ENCODE assay signal across 8 mouse cellular contexts in genomic region chr13:15588278-15589272, GRCm38 (mm10).
A peak's percentile ranks its signal among the peaks of the same experiment; 100 is the strongest.
DNase-seq lines count a peak whose midpoint lies in the region; ATAC-seq and TF ChIP-seq lines count a peak whose summit lies in the region.
"Had no signal": no experiment of that assay in that cellular context is flagged by ENCODE, and none has a peak within 500 bp of the region (broad histone marks: within the 10 kb centered on the region; RNA-seq: fewer than 3 reads in every experiment).

No protein-coding gene starts in this region.

- no peak for DNase-seq in liver, postnatal 0 days
- DNase-seq in kidney, adult 9 months: peak; percentile 62
- peak; percentile 37 for DNase-seq in lung, postnatal 10 days
- no peak for DNase-seq in cerebellum, adult 11-12 months
- no peak for DNase-seq in cerebellum, adult 8-10 months

- TF ChIP-seq CTCF in liver, postnatal 0 days (IDR thresholded peaks at IDR 0.05; ENCODE audit: low read depth): no peak

- H3K27me3 ChIP-seq in liver, postnatal 0 days (ENCODE audit: insufficient read depth, low read length): no peaks in the 10 kb centered on the region
- H3K27me3 ChIP-seq in liver, embryonic 12.5 days (replicated peaks): no peaks in the 10 kb centered on the region
- H3K27me3 ChIP-seq in forebrain, embryonic 15.5 days: no peaks in the 10 kb centered on the region
- H3K27me3 ChIP-seq: liver, embryonic 15.5 days had no signal

- 0 out of 2 replicates have a peak, but pooled peaks have one; percentile 31 for ATAC-seq in liver, postnatal 0 days
- ATAC-seq in liver, embryonic 12.5 days: no peak
- ATAC-seq in forebrain, embryonic 15.5 days (replicated peaks): peak; percentile 79

- no peaks in the 10 kb centered on the region for H3K4me1 ChIP-seq in liver, postnatal 0 days (ENCODE audit: insufficient read depth)
- H3K4me1 ChIP-seq in liver, embryonic 12.5 days: peaks cover 17% of the 10 kb centered on the region
- peaks cover 14% of the 10 kb centered on the region for H3K4me1 ChIP-seq in forebrain, embryonic 15.5 days
- H3K4me1 ChIP-seq: liver, embryonic 15.5 days had no signal

- no peak overlapping the region for H3K4me2 ChIP-seq in liver, postnatal 0 days (ENCODE audit: low read depth, low read length)
- H3K4me2 ChIP-seq in liver, embryonic 12.5 days: no peak overlapping the region
- no peak overlapping the region for H3K4me2 ChIP-seq in forebrain, embryonic 15.5 days (replicated peaks)
- H3K4me2 ChIP-seq: liver, embryonic 15.5 days had no signal

- no peak overlapping the region for H3K9ac ChIP-seq in liver, postnatal 0 days (replicated peaks)
- H3K9ac ChIP-seq in liver, embryonic 12.5 days: no peak overlapping the region
- no peak overlapping the region for H3K9ac ChIP-seq in forebrain, embryonic 15.5 days (replicated peaks)
- H3K9ac ChIP-seq: liver, embryonic 15.5 days had no signal

- TF ChIP-seq EP300 in liver, postnatal 0 days (IDR thresholded peaks at IDR 0.05; ENCODE audit: low read depth): no peak

- no peak overlapping the region for H3K27ac ChIP-seq in liver, postnatal 0 days (ENCODE audit: low read depth)
- no peak overlapping the region for H3K27ac ChIP-seq in liver, embryonic 12.5 days
- 0 out of 2 replicates have a peak overlapping the region, but pooled peaks have one; percentile 17 for H3K27ac ChIP-seq in forebrain, embryonic 15.5 days (replicated peaks)
- H3K27ac ChIP-seq: liver, embryonic 15.5 days had no signal

- 74% methylated on average over 16 of the region's 16 CpGs for WGBS in liver, postnatal 0 days (ENCODE audit: insufficient replicate concordance)
- 66% methylated on average over 16 of the region's 16 CpGs for WGBS in liver, embryonic 12.5 days (ENCODE audit: insufficient replicate concordance)
- 61% methylated on average over 16 of the region's 16 CpGs for WGBS in forebrain, embryonic 15.5 days

- H3K4me3 ChIP-seq in liver, postnatal 0 days (ENCODE audit: low read depth, low read length): no peak overlapping the region
- H3K4me3 ChIP-seq in liver, embryonic 12.5 days: no peak overlapping the region
- no peak overlapping the region for H3K4me3 ChIP-seq in forebrain, embryonic 15.5 days
- H3K4me3 ChIP-seq: liver, embryonic 15.5 days had no signal

- H3K36me3 ChIP-seq in liver, postnatal 0 days (replicated peaks; ENCODE audit: insufficient read depth, low read length): no peaks in the 10 kb centered on the region
- no peaks in the 10 kb centered on the region for H3K36me3 ChIP-seq in liver, embryonic 12.5 days
- H3K36me3 ChIP-seq in forebrain, embryonic 15.5 days: no peaks in the 10 kb centered on the region
- H3K36me3 ChIP-seq: liver, embryonic 15.5 days had no signal

- H3K9me3 ChIP-seq in liver, postnatal 0 days (ENCODE audit: low read length): no peaks in the 10 kb centered on the region
- no peaks in the 10 kb centered on the region for H3K9me3 ChIP-seq in liver, embryonic 12.5 days (replicated peaks)
- no peaks in the 10 kb centered on the region for H3K9me3 ChIP-seq in forebrain, embryonic 15.5 days
- H3K9me3 ChIP-seq: liver, embryonic 15.5 days had no signal

Comparison
In these comparisons a context has a peak if more than half of its experiments do, and no peak if none do; other contexts are left out.
1. DNase-seq: peak in kidney, adult 9 months (single experiment) and lung, postnatal 10 days (single experiment); none in liver, postnatal 0 days (single experiment), cerebellum, adult 11-12 months (single experiment) and cerebellum, adult 8-10 months (single experiment).